Mouse (Mus musculus) spleen, postnatal 10 days (tissue): ENCODE results near the gene Ccdc73.
A peak's percentile ranks its signal among the peaks of the same experiment; 100 is the strongest.
"Not testable (repeated sequence)": the region's sequence is repeated elsewhere in the genome, so short reads cannot be mapped to it uniquely, and the experiment has no call there.

Source experiments
- DNase-seq, 2 experiments: peaks; one replicate each; pipeline ENCODE4 v3.0.0; 2021 to 2022; ENCODE audit warnings: low spot score in 2 of 2

Gene Ccdc73

GRCm38 (mm10) chr2:104869101-104869500 lies 1.5 kb downstream of the Ccdc73 start:
- DNase-seq = no peak

GRCm38 (mm10) chr2:104878794-104879193 lies 11.2 kb downstream of the Ccdc73 start:
- DNase-seq = no peak

DNA sequence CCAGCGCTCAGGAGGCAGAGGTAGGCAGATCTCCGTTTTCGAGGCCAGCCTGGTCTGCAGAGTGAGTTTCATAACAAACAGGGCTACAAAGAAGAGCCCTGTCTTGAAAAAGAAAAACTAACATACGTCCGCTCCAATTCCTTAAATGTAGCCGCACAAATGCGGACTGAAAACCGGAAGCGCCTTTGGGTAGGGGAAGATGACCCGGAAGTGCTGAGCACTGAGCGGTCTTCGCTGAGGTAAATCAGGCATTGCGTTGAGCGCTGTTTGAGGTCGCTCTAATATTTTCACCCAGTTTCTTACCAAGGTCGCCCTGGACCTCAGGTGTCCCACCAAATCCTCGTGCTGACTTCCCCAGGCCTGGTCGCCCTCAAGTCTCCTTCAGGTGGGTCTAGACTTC lies 18.5 kb downstream of the Ccdc73 start:
- no peak for DNase-seq

DNA sequence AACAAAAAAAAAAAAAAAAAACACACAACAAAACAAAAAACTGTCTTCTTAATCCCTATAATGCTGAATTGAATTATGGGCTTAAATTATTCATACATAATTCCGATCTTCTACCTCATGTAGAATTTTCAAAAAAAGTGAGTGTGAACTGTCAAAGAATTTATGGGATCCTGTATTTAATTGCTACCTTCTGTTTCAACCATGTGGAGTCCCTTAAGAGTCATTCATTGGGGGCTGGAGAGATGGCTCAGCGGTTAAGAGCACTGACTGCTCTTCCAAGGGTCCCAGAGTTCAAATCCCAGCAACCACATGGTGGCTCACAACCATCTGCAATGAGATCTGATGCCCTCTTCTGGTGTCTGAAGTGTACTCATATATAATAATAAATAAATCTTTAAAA lies 19.7 kb downstream of the Ccdc73 start:
- not testable (repeated sequence) for DNase-seq

DNA sequence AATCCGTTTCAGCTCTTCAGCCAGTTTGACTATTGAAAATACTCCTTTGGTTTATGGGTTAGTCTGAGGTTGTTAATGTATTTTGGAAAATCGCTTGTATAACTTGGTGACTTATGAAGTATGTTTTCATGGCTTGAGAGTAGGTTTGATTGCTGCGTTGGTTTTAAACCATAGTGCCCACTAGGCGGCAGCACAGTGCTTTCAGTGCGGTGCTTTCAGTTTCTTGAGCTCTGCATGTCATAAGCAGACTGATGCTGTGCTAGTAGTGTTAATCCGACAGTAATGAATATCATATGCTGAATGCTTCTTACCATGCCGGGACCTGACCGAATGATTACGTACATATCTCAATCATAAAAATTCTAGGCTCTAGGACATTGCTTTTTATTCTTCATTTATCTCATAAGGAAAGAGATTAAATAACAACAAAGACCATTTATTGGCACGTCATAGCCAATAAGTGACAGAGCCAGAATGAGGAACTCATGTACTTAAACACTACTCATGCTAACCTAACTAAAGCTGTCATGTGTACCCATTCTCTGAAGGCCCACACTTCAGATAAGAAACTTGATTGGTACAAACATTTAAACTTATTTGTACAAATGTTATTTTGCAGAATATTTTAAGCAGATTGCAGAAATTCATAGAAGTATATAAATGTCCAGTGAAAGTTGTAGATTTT lies 20.4 kb downstream of the Ccdc73 start:
- DNase-seq = peak; percentile 33 to 81

DNA sequence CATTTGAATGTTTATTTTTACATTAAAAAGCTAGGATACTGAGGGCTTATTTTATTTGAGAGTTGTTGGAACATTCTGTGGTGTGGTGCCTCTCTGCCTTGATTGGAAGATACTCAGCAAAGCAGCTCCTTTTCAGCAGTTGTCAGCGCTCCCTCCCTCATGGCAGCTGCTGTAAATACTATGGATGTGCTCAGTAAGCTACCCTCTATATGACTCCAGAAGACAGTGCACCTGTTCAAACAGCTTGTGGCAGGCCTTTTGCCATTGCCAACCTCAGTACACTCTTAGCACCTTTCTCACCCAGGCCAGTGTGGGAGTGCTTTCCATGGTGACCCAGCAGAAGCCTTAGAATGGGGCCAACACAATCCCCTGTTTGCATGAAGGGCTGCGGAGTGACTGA lies 32.4 kb downstream of the Ccdc73 start:
- no peak for DNase-seq

DNA sequence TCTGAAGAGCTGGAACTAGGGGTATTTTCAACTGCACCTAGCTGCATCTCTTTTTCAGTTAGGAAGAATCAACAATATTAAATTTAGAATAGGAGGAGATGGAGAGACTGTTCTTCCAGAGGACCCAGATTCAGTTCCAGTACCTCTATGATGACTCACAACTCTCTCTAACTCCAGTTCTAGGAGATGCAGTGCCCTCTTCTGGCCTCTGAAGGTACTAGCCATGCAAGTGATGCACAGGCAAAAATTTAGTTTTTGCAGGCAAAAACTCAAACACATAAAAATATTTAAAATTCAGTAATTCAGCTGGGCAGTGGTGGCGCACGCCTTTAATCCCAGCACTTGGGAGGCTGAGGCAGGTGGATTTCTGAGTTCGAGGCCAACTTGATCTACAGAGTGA lies 48.1 kb downstream of the Ccdc73 start:
- DNase-seq = peak in 1 of 2 experiments; percentile 18

DNA sequence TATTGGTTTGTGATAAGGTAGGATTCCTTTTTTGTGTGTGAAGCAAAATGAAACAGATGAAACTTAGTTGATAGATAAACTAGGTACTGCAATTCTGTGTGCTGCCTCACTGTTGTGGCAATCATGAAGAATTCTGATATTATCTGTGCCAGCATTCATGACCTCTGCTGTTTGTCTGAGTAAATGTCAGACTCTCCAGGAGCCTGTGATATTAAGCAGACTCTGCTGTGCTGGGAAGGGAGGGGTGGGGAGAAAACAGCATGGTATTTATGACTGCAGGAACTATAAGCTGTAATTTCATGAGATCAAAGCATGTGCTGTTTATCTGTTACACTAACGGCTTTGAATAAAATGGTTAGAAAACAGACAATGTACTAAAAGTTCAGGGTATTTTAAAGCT lies 96.9 kb downstream of the Ccdc73 start:
- no peak for DNase-seq

DNA sequence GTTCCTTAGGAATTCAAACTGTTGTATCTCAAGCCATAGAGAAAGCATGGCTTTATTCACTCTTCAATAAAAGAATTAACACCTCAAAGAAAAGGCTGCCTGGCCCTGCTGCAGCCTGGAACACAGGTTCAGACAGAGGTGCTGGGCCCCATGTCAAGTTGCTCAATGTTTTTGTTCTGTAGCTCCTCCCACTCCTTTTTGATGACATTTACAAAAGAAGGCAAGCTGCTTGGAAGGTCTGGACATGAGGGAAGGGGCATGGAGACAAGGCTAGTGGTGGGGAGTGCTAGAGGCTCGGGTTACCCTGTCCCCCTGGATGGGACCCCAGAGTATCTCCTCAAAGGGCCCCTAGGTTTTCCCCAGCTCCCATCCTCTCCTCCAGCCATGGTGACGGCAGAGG lies 114.1 kb downstream of the Ccdc73 start:
- DNase-seq = no peak

DNA sequence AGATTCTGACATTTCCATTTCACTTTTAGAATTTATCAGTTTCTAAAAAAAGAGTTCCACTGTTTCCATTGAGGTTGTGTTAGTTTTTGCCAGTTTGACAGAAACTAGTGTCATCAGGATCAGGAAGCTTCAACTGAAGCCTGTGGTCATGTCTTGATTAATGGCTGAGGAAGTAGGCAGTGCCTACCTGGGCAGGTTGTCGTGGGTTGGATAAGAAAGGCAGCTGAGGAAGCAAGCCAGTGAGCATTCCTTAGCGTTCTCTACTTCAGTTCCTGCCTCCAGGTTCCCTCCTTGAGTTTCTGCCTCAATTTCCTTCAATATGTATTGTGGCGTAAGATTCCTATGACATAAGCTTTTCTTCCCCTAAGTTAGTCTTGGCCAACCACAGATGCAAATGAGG lies 118.2 kb downstream of the Ccdc73 start:
- DNase-seq = no peak

DNA sequence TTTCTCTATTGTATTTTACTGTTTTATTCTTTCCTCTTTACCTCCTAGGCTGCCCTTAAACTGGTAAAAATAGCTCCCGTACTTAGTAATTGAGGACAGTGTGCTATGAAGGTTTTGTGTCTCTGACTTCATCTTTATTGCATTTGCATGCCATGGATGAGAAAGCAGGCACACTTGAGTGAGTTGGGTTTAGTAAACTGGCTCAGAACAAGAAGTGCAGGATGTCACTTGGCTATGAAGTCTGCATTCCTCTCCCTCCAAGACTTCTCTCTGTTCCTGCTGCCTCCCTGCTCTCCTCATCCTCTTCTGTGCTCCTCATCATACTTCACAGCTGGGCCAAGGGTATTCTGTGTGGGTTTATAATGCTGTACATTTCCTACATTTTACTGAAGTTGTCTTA lies 121.4 kb downstream of the Ccdc73 start:
- DNase-seq = no peak

DNA sequence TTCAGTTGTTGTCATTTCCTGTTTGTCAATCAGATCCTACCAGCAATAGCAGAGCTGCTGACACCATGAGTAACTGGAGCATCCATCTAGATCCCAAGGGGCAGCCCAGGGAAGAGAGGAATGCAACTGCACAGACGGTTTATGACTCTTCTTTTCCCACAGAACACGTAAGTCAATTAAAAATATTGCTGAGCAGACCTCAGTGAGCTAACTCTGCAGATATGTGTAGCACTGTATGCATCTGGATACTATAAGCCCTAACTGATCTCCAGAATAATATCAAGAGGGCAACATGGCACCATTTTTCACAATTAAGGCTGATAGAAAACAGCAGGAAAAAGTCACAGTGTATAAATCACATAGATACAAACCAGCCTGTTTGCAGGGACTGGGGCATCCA lies 126.8 kb downstream of the Ccdc73 start:
- DNase-seq = no peak

DNA sequence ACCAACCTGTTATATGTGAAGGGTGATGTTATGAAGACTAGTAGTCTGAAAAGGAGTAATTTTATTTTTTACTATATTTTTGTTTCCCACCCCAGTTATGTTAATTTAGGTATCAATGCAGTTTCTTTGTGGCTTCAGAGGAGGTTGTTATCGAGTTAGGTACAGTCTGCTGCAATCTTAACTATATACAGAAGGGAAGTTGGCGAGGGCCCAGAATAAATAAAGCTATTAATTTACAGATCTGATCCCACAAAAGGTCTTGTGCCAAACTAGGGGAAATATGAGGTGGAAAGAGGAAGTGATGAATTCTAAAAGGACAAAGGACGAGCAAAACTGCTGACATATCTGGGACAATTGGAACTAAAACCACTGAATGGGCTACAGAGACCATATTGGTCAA lies 128.6 kb downstream of the Ccdc73 start:
- DNase-seq = no peak

DNA sequence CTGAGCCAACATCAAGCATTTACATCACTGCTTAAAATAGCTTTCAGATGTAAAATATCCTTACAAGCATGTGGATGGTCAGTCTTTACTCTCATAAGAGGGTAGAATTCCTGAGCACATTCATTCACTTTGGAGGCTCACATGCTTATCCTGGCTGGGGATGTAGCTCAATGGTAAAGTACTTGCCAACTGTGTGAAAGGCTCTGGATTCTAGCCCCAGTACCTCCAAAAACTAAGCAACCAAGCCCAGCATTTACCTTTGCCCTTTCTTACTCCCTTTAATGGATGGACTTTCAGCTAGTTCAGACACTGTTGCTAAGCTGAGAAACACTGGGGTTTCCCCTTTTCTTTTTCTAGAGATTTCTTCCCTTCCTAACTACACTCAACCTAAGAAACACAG lies 139.6 kb downstream of the Ccdc73 start:
- no peak for DNase-seq

GRCm38 (mm10) chr2:105016192-105016966 lies 148.8 kb downstream of the Ccdc73 start:
- DNase-seq = no peak

GRCm38 (mm10) chr2:105016967-105017287 lies 149.3 kb downstream of the Ccdc73 start, which contains the start of gene Eif3m:
Gene Eif3m (minus strand): TSS chr2:105017080.
- DNase-seq = peak; percentile 90 to 96

DNA sequence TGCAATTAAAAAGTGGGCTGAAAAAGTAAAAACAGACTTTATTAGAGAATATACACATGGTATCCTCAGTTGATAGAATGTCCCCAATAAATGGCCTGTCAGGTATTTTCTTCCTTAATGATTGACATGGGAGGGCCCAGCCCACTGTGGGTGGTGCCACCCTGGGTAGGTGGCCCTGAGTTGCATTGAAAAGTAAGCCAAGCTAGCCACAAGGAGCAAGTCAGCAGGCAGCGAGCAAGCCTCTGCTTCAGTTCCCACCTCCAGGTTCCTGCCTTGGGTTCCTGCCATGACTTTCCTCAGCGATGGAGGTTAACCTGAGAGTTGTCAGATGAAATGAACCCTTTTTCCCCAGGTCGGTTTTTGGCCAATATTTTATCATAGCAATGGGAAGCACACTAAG lies 150.2 kb downstream of the Ccdc73 start:
- peak in 1 of 2 experiments; percentile 30 for DNase-seq

GRCm38 (mm10) chr2:105019457-105019856 lies 151.9 kb downstream of the Ccdc73 start:
- DNase-seq = no peak

- peak in 1 of 2 experiments; percentile 26 for DNase-seq
These were observed 153.7 kb downstream of the Ccdc73 start for GRCm38 (mm10) chr2:105021256-105021655.

DNA sequence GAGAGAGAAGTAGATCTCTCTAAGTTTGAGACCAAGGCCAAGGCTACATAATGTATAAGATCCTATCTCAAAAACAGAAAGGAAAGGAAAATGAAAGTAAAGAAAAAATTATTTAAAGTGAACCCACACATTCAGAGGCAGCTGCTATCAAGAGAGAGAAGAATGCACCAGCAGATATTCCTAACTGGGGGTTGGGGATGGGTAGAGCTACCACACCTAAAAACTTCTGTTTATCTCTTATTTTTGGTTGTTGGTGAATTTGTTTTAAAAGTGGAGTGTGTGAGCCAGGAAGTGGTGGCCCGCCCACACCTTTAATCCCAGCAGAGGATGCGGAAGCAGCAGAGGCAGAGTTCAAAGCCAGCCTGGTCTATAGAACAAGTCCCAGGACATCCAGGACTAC lies 154.2 kb downstream of the Ccdc73 start:
- peak in 1 of 2 experiments; percentile 62 for DNase-seq

- peak in 1 of 2 experiments; percentile 41 for DNase-seq
These were observed 155.5 kb downstream of the Ccdc73 start for GRCm38 (mm10) chr2:105023031-105023615.

GRCm38 (mm10) chr2:105023815-105024214 lies 156.2 kb downstream of the Ccdc73 start:
- no peak for DNase-seq

DNA sequence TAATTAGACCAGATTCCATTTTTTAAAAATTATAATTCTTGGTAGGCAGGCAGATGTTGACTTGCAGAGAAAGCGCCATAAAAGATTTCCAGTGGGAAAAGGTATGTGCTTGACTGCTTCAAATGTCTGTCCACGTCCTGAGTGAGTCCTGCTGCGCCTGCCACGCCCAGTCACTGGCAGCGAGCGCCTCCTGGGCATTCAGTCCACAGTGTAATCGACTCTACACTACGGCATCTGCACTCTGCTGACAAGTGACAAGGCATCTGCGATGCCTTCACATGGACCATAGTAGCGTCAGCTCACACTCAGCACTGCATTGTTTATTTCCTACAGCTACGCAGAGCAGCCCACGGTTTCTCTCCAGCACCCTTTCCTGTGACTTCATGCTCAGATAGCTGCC lies 158.0 kb downstream of the Ccdc73 start:
- DNase-seq = peak in 1 of 2 experiments; percentile 63
